Mouse (Mus musculus) MEL (cell line): Measurements from ENCODE around the gene Tmco4. TPM values are rescaled to one million over a fixed set of nuclear protein-coding genes. Genes with fewer than 3 reads are reported as not detected.

ENCODE experiments used
- DNase-seq: peaks from one replicate; pipeline ENCODE4 v3.0.0; 2011; ENCODE audit warnings: low read depth, low spot score
- H3K27ac ChIP-seq: 2 replicates; pipeline ENCODE4 v1.5.1; 2012; ENCODE audit warnings: low read depth, mild to moderate bottlenecking, control low read depth, low read length, moderate library complexity; ENCODE audit not compliant: control insufficient read depth
- H3K27me3 ChIP-seq, 2 experiments: fragments of 150-350 bp in 1 of 2; sonication (generic) in 1 of 2; 2 replicates each; pipeline ENCODE4 v1.6.1; 2012; ENCODE audit warnings: low read length in 2 of 2, mild to moderate bottlenecking in 2 of 2, improper control_type of control experiment in 1 of 2, moderate library complexity in 1 of 2; ENCODE audit not compliant: insufficient read depth in 2 of 2, control insufficient read depth in 1 of 2
- H3K36me3 ChIP-seq, 2 experiments: 2 replicates each; pipeline ENCODE4 v1.6.1; 2012 to 2014; ENCODE audit warnings: low read length in 2 of 2, improper control_type of control experiment in 1 of 2, inconsistent platforms in 1 of 2, mild to moderate bottlenecking in 1 of 2; ENCODE audit not compliant: insufficient read depth in 2 of 2, control insufficient read depth in 1 of 2
- H3K4me1 ChIP-seq, 2 experiments: fragments of 150-350 bp in 1 of 2; sonication (generic) in 1 of 2; 2 replicates each; pipeline ENCODE4 v1.6.1; 2012; ENCODE audit warnings: low read length in 2 of 2, improper control_type of control experiment in 1 of 2, mild to moderate bottlenecking in 1 of 2; ENCODE audit not compliant: insufficient read depth in 2 of 2, control insufficient read depth in 1 of 2
- H3K4me3 ChIP-seq, 2 experiments: fragments of 150-350 bp in 1 of 2; sonication (generic) in 1 of 2; 2 replicates each; pipeline ENCODE4 v1.5.1; 2012; ENCODE audit warnings: low read depth in 2 of 2, low read length in 2 of 2, mild to moderate bottlenecking in 2 of 2, moderate library complexity in 2 of 2, control low read depth in 1 of 2, improper control_type of control experiment in 1 of 2; ENCODE audit not compliant: control insufficient read depth in 1 of 2, insufficient read depth in 1 of 2
- H3K79me2 ChIP-seq: 2 replicates; pipeline ENCODE4 v1.6.1; 2012; ENCODE audit warnings: mild to moderate bottlenecking, low read length, moderate library complexity; ENCODE audit not compliant: control insufficient read depth, poor library complexity, insufficient read depth
- H3K9ac ChIP-seq: 2 replicates; pipeline ENCODE4 v1.6.1; 2012; ENCODE audit warnings: low read depth, mild to moderate bottlenecking, control low read depth, low read length, moderate library complexity; ENCODE audit not compliant: control insufficient read depth, poor library complexity, severe bottlenecking
- H3K9me3 ChIP-seq: fragments of 150-350 bp; sonication (generic); replicated peaks from 2 replicates; pipeline ENCODE4 v1.6.1; 2012; ENCODE audit warnings: mild to moderate bottlenecking, low read length, improper control_type of control experiment, moderate library complexity; ENCODE audit not compliant: insufficient read depth
- BHLHE40 ChIP-seq: IDR thresholded peaks from 2 replicates; pipeline ENCODE4 v1.6.1; 2012; ENCODE audit warnings: low read depth, mild to moderate bottlenecking, inconsistent platforms, low read length, improper control_type of control experiment, borderline replicate concordance
- CHD2 ChIP-seq: IDR thresholded peaks from 2 replicates; pipeline ENCODE4 v1.6.1; 2011; ENCODE audit warnings: low read length, improper control_type of control experiment
- CTCF ChIP-seq, 3 experiments: IDR thresholded peaks in 2 of 3; conservative IDR thresholded peaks in 1 of 3; 2 replicates each; pipeline ENCODE4 v1.5.1; 2011 to 2012; ENCODE audit warnings: low read length in 3 of 3, low read depth in 2 of 3, mild to moderate bottlenecking in 2 of 3, improper control_type of control experiment in 1 of 3, inconsistent platforms in 1 of 3, mixed read lengths in 1 of 3, moderate library complexity in 1 of 3; ENCODE audit not compliant: control insufficient read depth in 1 of 3, insufficient read depth in 1 of 3, poor library complexity in 1 of 3, severe bottlenecking in 1 of 3
- ELF1 ChIP-seq: IDR thresholded peaks from 2 replicates; pipeline ENCODE4 v1.6.1; 2014; ENCODE audit warnings: low read depth, mild to moderate bottlenecking, inconsistent platforms, low read length, improper control_type of control experiment, moderate library complexity
- EP300 ChIP-seq, 2 experiments: IDR thresholded peaks; 2 replicates each; pipeline ENCODE4 v1.6.1; 2011; ENCODE audit warnings: improper control_type of control experiment in 2 of 2, low read length in 2 of 2, low read depth in 1 of 2, mild to moderate bottlenecking in 1 of 2
- GATA1 ChIP-seq: IDR thresholded peaks from 2 replicates; pipeline ENCODE4 v1.6.1; 2011; ENCODE audit warnings: low read depth, low read length, improper control_type of control experiment
- JUND ChIP-seq: IDR thresholded peaks from 2 replicates; pipeline ENCODE4 v1.6.1; 2011; ENCODE audit warnings: low read depth, mild to moderate bottlenecking, improper control_type of control experiment, low read length
- KAT2A ChIP-seq: conservative IDR thresholded peaks from 2 replicates; pipeline ENCODE4 v1.6.1; 2012; ENCODE audit warnings: low read depth, low read length, improper control_type of control experiment, inconsistent platforms
- MAFK ChIP-seq: IDR thresholded peaks from 2 replicates; pipeline ENCODE4 v1.6.1; 2011; ENCODE audit warnings: low read depth, mild to moderate bottlenecking, low read length, improper control_type of control experiment, borderline replicate concordance
- MAX ChIP-seq: IDR thresholded peaks from 2 replicates; pipeline ENCODE4 v1.6.1; 2011; ENCODE audit warnings: low read length, improper control_type of control experiment
- MAZ ChIP-seq: IDR thresholded peaks from 2 replicates; pipeline ENCODE4 v1.6.1; 2012; ENCODE audit warnings: low read depth, mild to moderate bottlenecking, inconsistent platforms, low read length, improper control_type of control experiment
- MYC ChIP-seq: IDR thresholded peaks from 2 replicates; pipeline ENCODE4 v1.6.1; 2011; ENCODE audit warnings: low read depth, mild to moderate bottlenecking, low read length, improper control_type of control experiment, moderate library complexity
- POLR2AphosphoS2 ChIP-seq: IDR thresholded peaks from 2 replicates; pipeline ENCODE4 v1.6.1; 2011; ENCODE audit warnings: low read length, improper control_type of control experiment
- POLR2AphosphoS5 ChIP-seq: IDR thresholded peaks from 2 replicates; pipeline ENCODE4 v1.6.1; 2012; ENCODE audit warnings: low read depth, borderline replicate concordance, mild to moderate bottlenecking, inconsistent platforms, low read length, moderate library complexity, mixed read lengths
- TBP ChIP-seq: IDR thresholded peaks from 2 replicates; pipeline ENCODE4 v1.8.0; 2011; ENCODE audit warnings: low read depth, low read length, improper control_type of control experiment
- TCF12 ChIP-seq: IDR thresholded peaks from 2 replicates; pipeline ENCODE4 v1.6.1; 2014; ENCODE audit warnings: low read depth, mild to moderate bottlenecking, inconsistent platforms, low read length, improper control_type of control experiment, moderate library complexity
- UBTF ChIP-seq: IDR thresholded peaks from 2 replicates; pipeline ENCODE4 v1.6.1; 2012; ENCODE audit warnings: low read depth, mild to moderate bottlenecking, inconsistent platforms, low read length, improper control_type of control experiment, moderate library complexity, borderline replicate concordance; ENCODE audit not compliant: insufficient read depth
- USF2 ChIP-seq, 2 experiments: IDR thresholded peaks; 2 replicates each; pipeline ENCODE4 v1.6.1; 2011 to 2012; ENCODE audit warnings: improper control_type of control experiment in 2 of 2, low read length in 2 of 2, borderline replicate concordance in 1 of 2, inconsistent platforms in 1 of 2, low read depth in 1 of 2, mild to moderate bottlenecking in 1 of 2; ENCODE audit not compliant: insufficient read depth in 1 of 2
- ZC3H11A ChIP-seq: IDR thresholded peaks from 2 replicates; pipeline ENCODE4 v1.6.1; 2012; ENCODE audit warnings: low read depth, mild to moderate bottlenecking, inconsistent platforms, low read length, improper control_type of control experiment
- ZMIZ1 ChIP-seq: IDR thresholded peaks from 2 replicates; pipeline ENCODE4 v1.6.1; 2012; ENCODE audit warnings: low read depth, mild to moderate bottlenecking, inconsistent platforms, low read length, improper control_type of control experiment, moderate library complexity
- polyA plus RNA-seq, 2 experiments: library from polyadenylated mRNA; stranded (reverse) in 1 of 2; unstranded in 1 of 2; fragments of >175 nt in 1 of 2; fragments of >200 nt in 1 of 2; gene quantifications; 2 replicates each; pipeline versions ENCODE4 v1.2.1 to v1.2.4; 2012; ENCODE audit warnings: low replicate concordance in 2 of 2, low read depth in 1 of 2; ENCODE audit not compliant: insufficient read length in 2 of 2, insufficient read depth in 1 of 2, missing spikeins in 1 of 2
- total RNA-seq: library from RNA; depleted of rRNA; stranded (reverse); fragments of 300-350 nt; gene quantifications from 2 replicates; pipeline ENCODE4 v1.2.3, GENCODE M21; 2012

Tmco4 gene
- total and polyA plus RNA-seq, 3 experiments = 16.5 to 24.7 TPM; not detected in 1

GRCm38 (mm10) chr4:139055744-139056143 is 83.1 kb downstream of the Tmco4 start:
- H3K9ac ChIP-seq = no peak overlapping the region
- no peaks in the 10 kb centered on the region for H3K79me2 ChIP-seq
- no peaks in the 10 kb centered on the region for H3K27me3 ChIP-seq
- H3K36me3 ChIP-seq = no peaks in the 10 kb centered on the region
- H3K4me1 ChIP-seq = no peaks in the 10 kb centered on the region
- no peaks in the 10 kb centered on the region for H3K9me3 ChIP-seq
- no peak for DNase-seq
- H3K4me3 ChIP-seq = no peak overlapping the region
- TF ChIP-seq ZC3H11A = no peak
- no peak for TF ChIP-seq ELF1
- TF ChIP-seq MAX = no peak
- TF ChIP-seq TBP = no peak
- no peak for TF ChIP-seq ZMIZ1
- no peak for TF ChIP-seq MYC
- TF ChIP-seq CHD2 = no peak
- TF ChIP-seq GATA1 = no peak
- no peak for TF ChIP-seq POLR2AphosphoS5
- no peak for TF ChIP-seq UBTF
- no peak for TF ChIP-seq USF2 (IDR thresholded peaks at IDR 0.05; ENCODE audit: borderline replicate concordance in 1 of 2, insufficient read depth in 1 of 2, low read depth in 1 of 2, low read length in 2 of 2)
- no peak for TF ChIP-seq EP300 (IDR thresholded peaks at IDR 0.05; ENCODE audit: low read depth in 1 of 2, low read length in 2 of 2)
- no peak for TF ChIP-seq CTCF (IDR thresholded peaks at IDR 0.05 in 2 of 3, conservative IDR thresholded peaks at IDR 0.05 in 1 of 3; ENCODE audit: control insufficient read depth in 1 of 3, insufficient read depth in 1 of 3, low read depth in 2 of 3, low read length in 3 of 3, poor library complexity in 1 of 3, severe bottlenecking in 1 of 3)
- no peak for TF ChIP-seq POLR2AphosphoS2
- TF ChIP-seq, all 39 proteins: peak for 0
- H3K27ac ChIP-seq = no peak overlapping the region

DNA sequence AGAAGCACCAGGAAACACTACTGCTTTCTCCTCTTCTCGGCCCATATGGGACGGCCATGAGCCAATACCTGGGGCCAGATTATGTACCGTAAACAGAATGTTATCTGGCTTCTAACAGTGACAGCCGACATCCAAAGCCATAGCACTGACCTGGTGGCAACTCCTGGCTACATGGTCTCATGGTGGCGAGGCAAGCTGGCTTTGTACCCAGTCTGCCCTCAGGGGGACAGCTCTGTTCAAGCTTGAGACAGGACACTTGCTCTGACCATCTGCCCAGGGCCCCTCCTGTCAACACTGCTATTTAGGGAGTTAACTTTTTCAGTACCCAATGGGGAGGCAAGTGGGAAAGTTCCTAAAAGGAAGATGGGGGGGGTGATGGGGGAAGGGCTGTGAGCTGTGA is 84.6 kb downstream of the Tmco4 start:
- no peak overlapping the region for H3K4me3 ChIP-seq
- no peak for TF ChIP-seq KAT2A
- TF ChIP-seq POLR2AphosphoS5 = no peak
- TF ChIP-seq MAFK = no peak
- no peak for TF ChIP-seq TCF12
- TF ChIP-seq JUND = no peak
- TF ChIP-seq MAZ = no peak
- no peak for TF ChIP-seq BHLHE40
- no peak overlapping the region for H3K9ac ChIP-seq
- H3K4me1 ChIP-seq = no peaks in the 10 kb centered on the region
- H3K27ac ChIP-seq = no peak overlapping the region
- H3K9me3 ChIP-seq = no peaks in the 10 kb centered on the region
- no peaks in the 10 kb centered on the region for H3K79me2 ChIP-seq
- no peak for DNase-seq
- H3K27me3 ChIP-seq = no peaks in the 10 kb centered on the region
- H3K36me3 ChIP-seq = no peaks in the 10 kb centered on the region
